Mouse (Mus musculus): ENCODE results near the gene Gsg1l2. TPM values are rescaled to one million over a fixed set of nuclear protein-coding genes. Genes with fewer than 3 reads are reported as not detected.

Gene Gsg1l2
- polyA plus RNA-seq, 1 experiment from 2014 or later = not detected

- Histone ChIP-seq H3K36me3 (ENCODE audit: control insufficient read depth, insufficient read depth, low read length) (no peaks in the 10 kb centered on the region), H3K4me3 (ENCODE audit: low read depth, low read length) (no peak overlapping the region), H3K27ac (replicated peaks; ENCODE audit: low read depth, low read length) (no peak overlapping the region), H3K9ac (ENCODE audit: low read depth, low read length) (no peak overlapping the region), H3K9me3 (ENCODE audit: control insufficient read depth, low read length) (no peaks in the 10 kb centered on the region), H3K4me1 (ENCODE audit: control insufficient read depth, insufficient read depth, low read length) (no peaks in the 10 kb centered on the region), H3K4me2 (ENCODE audit: low read depth, low read length) (no peak overlapping the region), H3K27me3 (replicated peaks; ENCODE audit: control insufficient read depth, insufficient read depth, low read length) (no peaks in the 10 kb centered on the region)
- ATAC-seq (ENCODE audit: low read depth) (no peak), DNase-seq (ENCODE audit: low spot score) (no peak)
- 95% methylated on average over 1 of the region's 1 CpGs for WGBS
These were observed 18.1 kb upstream of the Gsg1l2 start for GRCm38 (mm10) chr11:67756287-67756686.

DNA sequence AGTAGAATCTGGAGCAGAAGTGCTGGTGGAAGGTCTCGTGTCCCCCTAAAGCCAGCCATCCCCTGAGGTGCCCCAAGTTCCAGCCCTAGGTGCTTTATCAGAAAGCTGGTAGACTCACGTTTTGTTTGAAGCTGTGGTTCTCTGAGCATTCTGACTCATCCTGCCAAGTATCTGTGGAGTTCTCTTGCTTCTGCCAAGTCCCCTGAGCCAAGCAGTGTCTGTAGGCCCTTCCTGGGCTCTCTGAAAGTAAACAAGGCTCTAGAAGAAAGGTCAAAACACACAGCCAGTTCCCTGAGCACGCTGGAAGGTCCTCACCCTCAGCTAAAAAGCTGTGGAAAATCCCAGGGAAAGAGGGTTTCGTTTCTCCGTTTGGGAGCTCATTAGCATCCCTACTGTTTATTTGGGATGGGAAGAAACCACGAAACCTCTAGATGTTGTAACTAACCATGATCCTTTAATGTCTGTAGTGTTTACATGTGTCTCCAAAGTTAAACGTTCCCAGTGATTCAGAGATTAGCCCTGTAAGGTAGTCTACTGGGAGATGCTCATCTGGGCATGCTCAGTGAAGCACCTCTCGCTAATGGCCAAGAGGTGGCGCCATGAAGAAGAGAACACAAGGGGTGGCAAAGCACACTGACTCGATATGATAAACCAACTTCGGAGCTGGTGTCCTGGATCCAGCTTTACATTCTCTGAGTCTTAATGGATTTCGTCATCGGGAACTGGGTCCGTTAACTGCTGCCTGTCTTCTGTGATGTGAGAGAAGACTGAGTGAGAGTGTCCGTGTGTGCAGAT is 16.8 kb upstream of the Gsg1l2 start:
- Histone ChIP-seq H3K36me3 (ENCODE audit: control insufficient read depth, insufficient read depth, low read length) (no peaks in the 10 kb centered on the region), H3K9ac (ENCODE audit: low read depth, low read length) (no peak overlapping the region), H3K27ac (replicated peaks; ENCODE audit: low read depth, low read length) (no peak overlapping the region), H3K4me1 (ENCODE audit: control insufficient read depth, insufficient read depth, low read length) (no peaks in the 10 kb centered on the region), H3K4me2 (ENCODE audit: low read depth, low read length) (no peak overlapping the region), H3K27me3 (replicated peaks; ENCODE audit: control insufficient read depth, insufficient read depth, low read length) (no peaks in the 10 kb centered on the region), H3K9me3 (ENCODE audit: control insufficient read depth, low read length) (no peaks in the 10 kb centered on the region), H3K4me3 (ENCODE audit: low read depth, low read length) (no peak overlapping the region)
- ATAC-seq (ENCODE audit: low read depth) (no peak), DNase-seq (ENCODE audit: low spot score) (no peak)
- WGBS = 69% methylated on average over 15 of the region's 15 CpGs

DNA sequence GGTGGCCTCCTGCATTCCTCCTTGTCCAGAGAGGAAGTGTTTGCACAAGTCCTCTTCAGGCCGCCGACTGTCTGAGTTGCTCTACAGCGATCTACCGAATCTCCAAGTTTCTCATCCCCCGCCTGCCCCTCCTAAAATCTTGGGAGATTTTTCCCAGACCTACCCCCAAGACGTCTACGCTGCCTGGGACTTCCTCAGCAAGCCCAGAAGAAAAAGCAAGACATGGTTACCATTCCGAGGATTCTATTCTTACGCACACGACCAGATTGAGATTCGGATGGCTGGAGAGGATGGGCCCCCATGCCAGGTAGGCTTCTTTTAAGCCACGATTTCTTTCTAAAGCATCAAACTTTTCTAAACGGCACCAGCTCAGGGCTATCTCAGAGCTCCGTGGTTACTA is 3.4 kb upstream of the Gsg1l2 start, which contains the start of gene Glp2r:
Gene Glp2r, minus strand, starts transcription at position 101 of the 400 bp plus-strand sequence.
- no peak for ATAC-seq (ENCODE audit: low read depth)

DNA sequence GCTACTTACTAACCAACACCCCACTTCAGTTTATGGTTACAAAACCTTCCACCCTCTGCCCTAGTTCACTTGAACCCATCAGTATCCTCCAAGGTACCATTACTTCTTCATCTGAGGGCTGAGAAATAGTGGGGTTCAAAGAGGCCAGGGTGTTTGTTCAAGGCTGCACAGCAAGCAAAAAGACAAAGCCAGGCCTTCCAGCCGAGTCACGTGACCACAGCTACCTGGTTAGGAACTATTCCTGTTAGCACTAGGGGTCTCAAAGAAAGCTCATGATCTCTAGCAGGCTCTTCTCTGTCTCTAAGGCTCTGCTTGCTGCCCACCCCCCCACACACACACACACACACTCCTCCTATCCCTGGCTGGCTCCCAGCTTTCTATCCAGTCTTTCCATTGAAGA is 2.7 kb upstream of the Gsg1l2 start:
- DNase-seq (ENCODE audit: low spot score) (no peak), ATAC-seq (ENCODE audit: low read depth) (no peak)
- Histone ChIP-seq H3K4me2 (ENCODE audit: low read depth, low read length) (no peak overlapping the region), H3K4me1 (ENCODE audit: control insufficient read depth, insufficient read depth, low read length) (no peaks in the 10 kb centered on the region), H3K27me3 (replicated peaks; ENCODE audit: control insufficient read depth, insufficient read depth, low read length) (no peaks in the 10 kb centered on the region), H3K36me3 (ENCODE audit: control insufficient read depth, insufficient read depth, low read length) (no peaks in the 10 kb centered on the region), H3K27ac (replicated peaks; ENCODE audit: low read depth, low read length) (no peak overlapping the region), H3K4me3 (ENCODE audit: low read depth, low read length) (no peak overlapping the region), H3K9ac (ENCODE audit: low read depth, low read length) (no peak overlapping the region), H3K9me3 (ENCODE audit: control insufficient read depth, low read length) (no peaks in the 10 kb centered on the region)
- 87% methylated on average over 2 of the region's 2 CpGs for WGBS

More for the DNA sequence above, 3.4 kb upstream of the Gsg1l2 start, which contains the start of gene Glp2r:
- no peaks in the 10 kb centered on the region for H3K36me3 ChIP-seq (ENCODE audit: control insufficient read depth, insufficient read depth, low read length)
- no peaks in the 10 kb centered on the region for H3K9me3 ChIP-seq (ENCODE audit: control insufficient read depth, low read length)
- no peak within 1 kb of the TSS for H3K9ac ChIP-seq (ENCODE audit: low read depth, low read length)
- H3K27me3 ChIP-seq (replicated peaks; ENCODE audit: control insufficient read depth, insufficient read depth, low read length) = no peaks in the 10 kb centered on the region
- H3K4me3 ChIP-seq (ENCODE audit: low read depth, low read length) = no peak within 1 kb of the TSS
- H3K27ac ChIP-seq (replicated peaks; ENCODE audit: low read depth, low read length) = no peak within 1 kb of the TSS
- H3K4me1 ChIP-seq (ENCODE audit: control insufficient read depth, insufficient read depth, low read length) = no peaks in the 10 kb centered on the region
- 79% methylated on average over 14 of the region's 14 CpGs for WGBS
- DNase-seq (ENCODE audit: low spot score) = no peak
- no peak within 1 kb of the TSS for H3K4me2 ChIP-seq (ENCODE audit: low read depth, low read length)

DNA sequence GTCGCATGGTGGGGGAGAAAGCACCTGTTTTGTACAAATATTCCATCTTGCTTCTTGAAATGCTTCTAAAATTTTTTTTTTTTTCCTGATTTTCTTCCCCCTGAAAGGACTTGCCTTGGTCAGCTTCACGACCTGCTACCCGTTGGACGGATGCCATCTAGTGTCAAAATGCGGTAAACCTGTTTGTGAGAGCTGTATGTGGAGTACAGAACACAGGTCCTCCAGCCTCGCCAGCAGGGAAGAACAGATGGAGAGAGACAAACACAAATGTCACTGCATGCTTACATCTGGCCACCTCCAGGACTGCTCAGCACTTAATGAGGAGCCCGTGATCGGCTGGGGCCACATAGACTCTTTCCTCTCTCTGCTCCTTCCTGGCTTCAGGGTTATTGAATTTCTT is 1.8 kb upstream of the Gsg1l2 start:
- 22% methylated on average over 8 of the region's 8 CpGs for WGBS
- H3K4me2 ChIP-seq (ENCODE audit: low read depth, low read length) = no peak overlapping the region
- ATAC-seq (ENCODE audit: low read depth) = no peak
- H3K9ac ChIP-seq (ENCODE audit: low read depth, low read length) = no peak overlapping the region
- DNase-seq (ENCODE audit: low spot score) = peak; percentile 84
- H3K4me3 ChIP-seq (ENCODE audit: low read depth, low read length) = no peak overlapping the region
- H3K27ac ChIP-seq (replicated peaks; ENCODE audit: low read depth, low read length) = no peak overlapping the region
- no peaks in the 10 kb centered on the region for H3K9me3 ChIP-seq (ENCODE audit: control insufficient read depth, low read length)
- H3K36me3 ChIP-seq (ENCODE audit: control insufficient read depth, insufficient read depth, low read length) = no peaks in the 10 kb centered on the region
- no peaks in the 10 kb centered on the region for H3K4me1 ChIP-seq (ENCODE audit: control insufficient read depth, insufficient read depth, low read length)
- no peaks in the 10 kb centered on the region for H3K27me3 ChIP-seq (replicated peaks; ENCODE audit: control insufficient read depth, insufficient read depth, low read length)

GRCm38 (mm10) chr11:67790182-67790581 is 15.8 kb downstream of the Gsg1l2 start:
- DNase-seq (ENCODE audit: low spot score) = peak; percentile 19
- no peak overlapping the region for H3K4me2 ChIP-seq (ENCODE audit: low read depth, low read length)
- no peak for ATAC-seq (ENCODE audit: low read depth)
- no peak overlapping the region for H3K27ac ChIP-seq (replicated peaks; ENCODE audit: low read depth, low read length)
- no peaks in the 10 kb centered on the region for H3K4me1 ChIP-seq (ENCODE audit: control insufficient read depth, insufficient read depth, low read length)
- 69% methylated on average over 11 of the region's 11 CpGs for WGBS
- no peak overlapping the region for H3K4me3 ChIP-seq (ENCODE audit: low read depth, low read length)
- H3K9me3 ChIP-seq (ENCODE audit: control insufficient read depth, low read length) = no peaks in the 10 kb centered on the region
- H3K27me3 ChIP-seq (replicated peaks; ENCODE audit: control insufficient read depth, insufficient read depth, low read length) = no peaks in the 10 kb centered on the region
- H3K9ac ChIP-seq (ENCODE audit: low read depth, low read length) = no peak overlapping the region
- no peaks in the 10 kb centered on the region for H3K36me3 ChIP-seq (ENCODE audit: control insufficient read depth, insufficient read depth, low read length)

DNA sequence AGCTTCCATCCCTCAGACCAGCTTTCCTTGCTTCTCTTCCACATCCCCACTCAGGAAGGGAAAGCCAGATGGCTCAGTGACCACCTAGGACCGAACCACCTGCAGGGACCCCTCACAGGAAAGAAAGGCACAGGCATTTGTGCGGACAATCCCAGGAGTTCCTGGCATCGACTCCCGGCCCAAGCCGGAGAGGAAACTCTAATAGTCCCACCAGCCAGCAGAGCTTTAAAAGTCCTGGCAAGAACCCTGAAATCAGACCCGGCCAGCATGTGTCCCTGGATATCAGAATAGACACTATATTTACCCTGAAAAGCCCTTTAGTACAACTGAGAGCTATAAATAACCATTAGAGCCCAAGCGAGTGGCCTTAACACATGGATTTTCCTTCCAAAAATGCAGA is 23.5 kb downstream of the Gsg1l2 start, which contains the start of gene Dhrs7c:
Gene Dhrs7c, plus strand, starts transcription at position 257 of the 400 bp plus-strand sequence.
- H3K27me3 ChIP-seq (replicated peaks; ENCODE audit: control insufficient read depth, insufficient read depth, low read length) = no peaks in the 10 kb centered on the region
- H3K4me3 ChIP-seq (ENCODE audit: low read depth, low read length) = no peak within 1 kb of the TSS
- H3K36me3 ChIP-seq (ENCODE audit: control insufficient read depth, insufficient read depth, low read length) = no peaks in the 10 kb centered on the region
- ATAC-seq (ENCODE audit: low read depth) (no peak), DNase-seq (ENCODE audit: low spot score) (peak; percentile 43)
- no peak within 1 kb of the TSS for H3K9ac ChIP-seq (ENCODE audit: low read depth, low read length)
- H3K4me2 ChIP-seq (ENCODE audit: low read depth, low read length) = no peak within 1 kb of the TSS
- H3K9me3 ChIP-seq (ENCODE audit: control insufficient read depth, low read length) = no peaks in the 10 kb centered on the region
- 61% methylated on average over 7 of the region's 7 CpGs for WGBS
- no peak within 1 kb of the TSS for H3K27ac ChIP-seq (replicated peaks; ENCODE audit: low read depth, low read length)
- no peaks in the 10 kb centered on the region for H3K4me1 ChIP-seq (ENCODE audit: control insufficient read depth, insufficient read depth, low read length)

- no peaks in the 10 kb centered on the region for H3K4me1 ChIP-seq (ENCODE audit: control insufficient read depth, insufficient read depth, low read length)
- H3K4me3 ChIP-seq (ENCODE audit: low read depth, low read length) = no peak overlapping the region
- no peak overlapping the region for H3K4me2 ChIP-seq (ENCODE audit: low read depth, low read length)
- H3K9ac ChIP-seq (ENCODE audit: low read depth, low read length) = no peak overlapping the region
- no peaks in the 10 kb centered on the region for H3K9me3 ChIP-seq (ENCODE audit: control insufficient read depth, low read length)
- no peak for DNase-seq (ENCODE audit: low spot score)
- H3K27me3 ChIP-seq (replicated peaks; ENCODE audit: control insufficient read depth, insufficient read depth, low read length) = no peaks in the 10 kb centered on the region
- H3K36me3 ChIP-seq (ENCODE audit: control insufficient read depth, insufficient read depth, low read length) = no peaks in the 10 kb centered on the region
- no peak for ATAC-seq (ENCODE audit: low read depth)
- H3K27ac ChIP-seq (replicated peaks; ENCODE audit: low read depth, low read length) = no peak overlapping the region
These were observed 25.8 kb downstream of the Gsg1l2 start for GRCm38 (mm10) chr11:67800130-67800723.

GRCm38 (mm10) chr11:67801169-67801568 is 26.8 kb downstream of the Gsg1l2 start:
- WGBS = 49% methylated on average over 8 of the region's 8 CpGs

More at GRCm38 (mm10) chr11:67801169-67801568, 26.8 kb downstream of the Gsg1l2 start:
- no peaks in the 10 kb centered on the region for H3K27me3 ChIP-seq (replicated peaks; ENCODE audit: control insufficient read depth, insufficient read depth, low read length)
- H3K4me1 ChIP-seq (ENCODE audit: control insufficient read depth, insufficient read depth, low read length) = no peaks in the 10 kb centered on the region
- no peak overlapping the region for H3K4me2 ChIP-seq (ENCODE audit: low read depth, low read length)
- H3K9ac ChIP-seq (ENCODE audit: low read depth, low read length) = no peak overlapping the region
- no peaks in the 10 kb centered on the region for H3K36me3 ChIP-seq (ENCODE audit: control insufficient read depth, insufficient read depth, low read length)
- no peaks in the 10 kb centered on the region for H3K9me3 ChIP-seq (ENCODE audit: control insufficient read depth, low read length)
- DNase-seq (ENCODE audit: low spot score) (peak; percentile 36), ATAC-seq (ENCODE audit: low read depth) (no peak)
- no peak overlapping the region for H3K4me3 ChIP-seq (ENCODE audit: low read depth, low read length)
- no peak overlapping the region for H3K27ac ChIP-seq (replicated peaks; ENCODE audit: low read depth, low read length)

Data from embryonic facial prominence, embryonic 14.5 days (tissue).